Mouse (Mus musculus) right cerebral cortex, postnatal 36 days (tissue): ENCODE measurements at regions not wholly inside any gene's neighbourhood (a gene's known extent, or its start where the extent isn't known, plus 50 kb on each side); places are given as distances from the start of the nearest gene placed in this dataset.

ENCODE experiments used
- DNase-seq, 2 experiments: peaks; one replicate each; pipeline ENCODE4 v3.0.0; 2022; ENCODE audit warnings: low spot score in 2 of 2, mixed read lengths in 1 of 2

- DNase-seq = no peak
These were observed 294.0 kb upstream of the Tle4 start for GRCm38 (mm10) chr19:14891689-14892389.

GRCm38 (mm10) chr19:14891090-14891428 is 293.2 kb upstream of the Tle4 start:
- no peak for DNase-seq

- peak; percentile 26 to 28 for DNase-seq
These were observed 292.6 kb upstream of the Tle4 start for GRCm38 (mm10) chr19:14890241-14891089.

GRCm38 (mm10) chr19:14889794-14890193 is 291.9 kb upstream of the Tle4 start:
- no peak for DNase-seq

- no peak for DNase-seq
These were observed 286.0 kb upstream of the Tle4 start for GRCm38 (mm10) chr19:14883707-14884421.

- DNase-seq = no peak
These were observed 283.0 kb upstream of the Tle4 start for GRCm38 (mm10) chr19:14880818-14881217.

- DNase-seq = no peak
These were observed 276.1 kb upstream of the Tle4 start for GRCm38 (mm10) chr19:14873986-14874385.

GRCm38 (mm10) chr19:14871178-14871867 is 273.5 kb upstream of the Tle4 start:
- DNase-seq = peak in 1 of 2 experiments; percentile 17

GRCm38 (mm10) chr19:14862654-14863468 is 265.0 kb upstream of the Tle4 start:
- no peak for DNase-seq

- DNase-seq = no peak
These were observed 257.2 kb upstream of the Tle4 start for GRCm38 (mm10) chr19:14855036-14855435.

GRCm38 (mm10) chr19:14853416-14853815 is 255.6 kb upstream of the Tle4 start:
- DNase-seq = no peak

GRCm38 (mm10) chr19:14849561-14849960 is 251.7 kb upstream of the Tle4 start:
- DNase-seq = no peak

GRCm38 (mm10) chr19:14847120-14847519 is 249.3 kb upstream of the Tle4 start:
- DNase-seq = no peak

- no peak for DNase-seq
These were observed 237.8 kb upstream of the Tle4 start for GRCm38 (mm10) chr19:14835629-14836028.

GRCm38 (mm10) chr19:14816354-14816753 is 218.5 kb upstream of the Tle4 start:
- no peak for DNase-seq

GRCm38 (mm10) chr19:14806787-14807186 is 208.9 kb upstream of the Tle4 start:
- no peak for DNase-seq

GRCm38 (mm10) chr19:14802909-14803650 is 205.2 kb upstream of the Tle4 start:
- DNase-seq = no peak

GRCm38 (mm10) chr19:14801669-14802068 is 203.8 kb upstream of the Tle4 start:
- no peak for DNase-seq

- no peak for DNase-seq
These were observed 201.2 kb upstream of the Tle4 start for GRCm38 (mm10) chr19:14799002-14799401.

GRCm38 (mm10) chr19:14798417-14798816 is 200.6 kb upstream of the Tle4 start:
- no peak for DNase-seq
